9 mouse cellular contexts compared by ENCODE assay signal in the genomic region with DNA sequence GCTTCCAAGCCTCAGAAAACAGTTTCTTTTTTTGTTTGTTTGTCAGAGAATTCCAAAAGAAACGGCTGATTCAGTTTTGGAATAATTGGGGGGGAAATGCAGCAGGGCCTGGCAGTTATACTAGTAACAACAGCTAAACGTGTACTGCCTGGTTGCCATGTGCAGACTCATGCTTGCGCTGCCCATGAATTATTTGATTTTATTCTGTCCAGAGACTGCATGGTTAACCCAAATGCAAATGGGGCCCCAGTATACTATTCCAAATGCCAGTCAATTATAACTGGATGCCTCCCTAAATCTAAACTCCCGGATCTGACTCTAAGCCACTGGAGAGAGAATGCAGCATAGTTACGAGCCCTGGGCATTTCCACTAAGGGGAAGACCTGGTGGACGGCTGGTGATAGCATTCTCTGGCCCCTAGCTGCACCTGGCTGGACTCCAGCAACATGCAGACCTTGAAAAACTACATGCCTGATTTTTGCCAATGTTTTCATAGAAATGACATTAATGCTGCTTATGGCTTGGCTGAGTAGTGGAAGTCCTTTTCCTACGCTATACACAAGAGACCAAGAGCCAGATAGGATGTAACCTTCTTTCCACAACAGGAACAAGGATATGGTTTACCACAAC. TPM values are rescaled to one million over a fixed set of nuclear protein-coding genes. Genes with fewer than 3 reads are reported as not detected.
DNase-seq lines count a peak whose midpoint lies in the region; ATAC-seq lines count a peak whose summit lies in the region.
"Had no signal": no experiment of that assay in that cellular context is flagged by ENCODE, and none has a peak within 500 bp of the region (broad histone marks: within the 10 kb centered on the region; RNA-seq: fewer than 3 reads in every experiment).

No protein-coding gene starts in this region.

- no peaks in the 10 kb centered on the region for H3K27me3 ChIP-seq in neural tube, embryonic 11.5 days (ENCODE audit: control insufficient read depth, insufficient read depth, low read length)
- H3K27me3 ChIP-seq in limb, embryonic 11.5 days (ENCODE audit: control insufficient read depth, insufficient read depth, low read length) = peaks cover 5% of the 10 kb centered on the region; the same call in 1 of the 2 replicates
- no peaks in the 10 kb centered on the region for H3K27me3 ChIP-seq in stomach, embryonic 15.5 days (replicated peaks)

- DNase-seq in adrenal gland, postnatal 10 days = peak; percentile 6
- no peak for DNase-seq in adrenal gland, adult (ENCODE audit: inconsistent age in 2 of 2, low spot score in 1 of 2)
- DNase-seq in neural tube, embryonic 11.5 days (ENCODE audit: low spot score) = no peak
- DNase-seq in neural tube, embryonic 10.5 days (ENCODE audit: extremely low spot score, low spot score) = no peak
- no peak for DNase-seq in limb, embryonic 11.5 days (ENCODE audit: low spot score)
- DNase-seq in adrenal gland, postnatal 36 days = no peak
- DNase-seq in spleen, postnatal 4 days (ENCODE audit: low spot score in 2 of 2) = no peak

- peak overlapping the region; percentile 74 for H3K4me2 ChIP-seq in neural tube, embryonic 11.5 days (ENCODE audit: low read depth)
- peak overlapping the region; percentile 66 for H3K4me2 ChIP-seq in limb, embryonic 11.5 days (ENCODE audit: low read depth, severe bottlenecking)
- H3K4me2 ChIP-seq in stomach, embryonic 15.5 days = peak overlapping the region; percentile 87

- H3K9me3 ChIP-seq in neural tube, embryonic 11.5 days (ENCODE audit: control insufficient read depth, low read length) = no peaks in the 10 kb centered on the region
- no peaks in the 10 kb centered on the region for H3K9me3 ChIP-seq in limb, embryonic 11.5 days (ENCODE audit: control insufficient read depth, low read length)
- no peaks in the 10 kb centered on the region for H3K9me3 ChIP-seq in stomach, embryonic 15.5 days

- 44% methylated on average over 7 of the region's 7 CpGs for WGBS in neural tube, embryonic 11.5 days
- 45% methylated on average over 7 of the region's 7 CpGs for whole genome bisulfite sequencing in limb, embryonic 11.5 days
- WGBS in stomach, embryonic 15.5 days = 42% methylated on average over 7 of the region's 7 CpGs

- H3K4me1 ChIP-seq in neural tube, embryonic 11.5 days (ENCODE audit: control insufficient read depth, insufficient read depth, low read length) = peaks cover 2% of the 10 kb centered on the region; the same call in 1 of the 2 replicates
- H3K4me1 ChIP-seq in limb, embryonic 11.5 days (ENCODE audit: control insufficient read depth, insufficient read depth, low read length) = no peaks in the 10 kb centered on the region
- no peaks in the 10 kb centered on the region for H3K4me1 ChIP-seq in stomach, embryonic 15.5 days

- ATAC-seq in neural tube, embryonic 11.5 days (ENCODE audit: insufficient read depth, low FRiP score, low TSS enrichment) = peak; percentile 43; the same call in 1 of the 2 replicates
- ATAC-seq in limb, embryonic 11.5 days (ENCODE audit: insufficient number of reproducible peaks, low FRiP score, low TSS enrichment, low read depth) = no peak
- ATAC-seq in stomach, embryonic 15.5 days (ENCODE audit: insufficient read depth, low FRiP score, low read depth) = no peak

- no peaks in the 10 kb centered on the region for H3K36me3 ChIP-seq in neural tube, embryonic 11.5 days (ENCODE audit: control insufficient read depth, insufficient read depth, low read length)
- no peaks in the 10 kb centered on the region for H3K36me3 ChIP-seq in limb, embryonic 11.5 days (ENCODE audit: control insufficient read depth, insufficient read depth, low read length)
- no peaks in the 10 kb centered on the region for H3K36me3 ChIP-seq in stomach, embryonic 15.5 days

- H3K4me3 ChIP-seq in neural tube, embryonic 11.5 days (ENCODE audit: low read depth, low read length) = peak overlapping the region; percentile 45
- H3K4me3 ChIP-seq in limb, embryonic 11.5 days (ENCODE audit: low read depth, low read length) = peak overlapping the region; percentile 67
- peak overlapping the region; percentile 69 for H3K4me3 ChIP-seq in stomach, embryonic 15.5 days (replicated peaks)

- H3K9ac ChIP-seq in neural tube, embryonic 11.5 days (ENCODE audit: low read length) = peak overlapping the region; percentile 78
- H3K9ac ChIP-seq in limb, embryonic 11.5 days (ENCODE audit: low read length) = peak overlapping the region; percentile 70
- peak overlapping the region; percentile 29; the same call in 1 of the 2 replicates for H3K9ac ChIP-seq in stomach, embryonic 15.5 days

- peak overlapping the region; percentile 79 for H3K27ac ChIP-seq in neural tube, embryonic 11.5 days (ENCODE audit: low read depth, low read length)
- no peak overlapping the region for H3K27ac ChIP-seq in limb, embryonic 11.5 days (replicated peaks; ENCODE audit: low read depth, low read length)
- peak overlapping the region; percentile 84 for H3K27ac ChIP-seq in stomach, embryonic 15.5 days
- H3K27ac ChIP-seq: macrophage had no signal

RNA-seq across cellular contexts. Expression of a gene that starts 1.4 kb away (rescaled TPM):
- 1 to 10 TPM in 1 of 2 experiments, under 1 TPM in 1; 0.42 to 2.3 TPM for total RNA-seq in adrenal gland, postnatal 10 days (2021)
- 3.2 and 4.0 TPM in 2 replicates for polyA plus RNA-seq in neural tube, embryonic 11.5 days (2014; fragmentation: Nextera tagmentation; extraction: Ambion mirVana)
- polyA plus RNA-seq in limb, embryonic 11.5 days (2014; fragmentation: Nextera tagmentation; extraction: Ambion mirVana) = 0.44 and 0.60 TPM in 2 replicates
- polyA plus RNA-seq in stomach, embryonic 15.5 days (2015; fragmentation: Nextera tagmentation; extraction: Ambion mirVana) = 1.6 and 2.0 TPM in 2 replicates
- under 1 TPM; 0.53 to 0.69 TPM for total RNA-seq in adrenal gland, postnatal 36 days (2021)
- polyA plus RNA-seq: macrophage had no signal
